Mouse (Mus musculus) cerebellum, adult 11-12 months (tissue): ENCODE data around the gene Obp2b.
"Not testable (repeated sequence)": the region's sequence is repeated elsewhere in the genome, so short reads cannot be mapped to it uniquely, and the experiment has no call there.

Source experiments
- DNase-seq: peaks from one replicate; pipeline ENCODE4 v3.0.0; 2022

Gene Obp2b

DNA sequence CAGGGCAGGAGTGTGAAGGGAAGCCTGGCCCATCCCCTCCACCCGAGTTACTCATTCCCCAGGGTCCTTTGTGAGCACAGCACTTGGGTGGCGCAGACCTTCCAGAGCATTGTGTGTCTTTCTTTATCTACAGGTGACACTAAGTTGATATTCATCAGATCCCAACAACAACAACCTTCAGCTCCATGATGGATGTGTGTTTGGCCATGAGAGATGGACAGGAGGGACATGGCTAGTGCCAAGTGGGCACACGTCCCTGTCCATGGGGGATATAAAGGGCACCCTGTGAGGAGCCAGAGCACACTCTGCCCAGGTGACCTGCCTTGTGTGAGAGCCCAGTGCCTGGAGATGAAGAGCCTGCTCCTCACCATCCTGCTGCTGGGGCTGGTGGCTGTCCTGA lies at the start of gene Obp2b:
Obp2b (plus strand) TSS at position 301 of the 400 bp plus-strand sequence.
- DNase-seq: not testable (repeated sequence)

DNA sequence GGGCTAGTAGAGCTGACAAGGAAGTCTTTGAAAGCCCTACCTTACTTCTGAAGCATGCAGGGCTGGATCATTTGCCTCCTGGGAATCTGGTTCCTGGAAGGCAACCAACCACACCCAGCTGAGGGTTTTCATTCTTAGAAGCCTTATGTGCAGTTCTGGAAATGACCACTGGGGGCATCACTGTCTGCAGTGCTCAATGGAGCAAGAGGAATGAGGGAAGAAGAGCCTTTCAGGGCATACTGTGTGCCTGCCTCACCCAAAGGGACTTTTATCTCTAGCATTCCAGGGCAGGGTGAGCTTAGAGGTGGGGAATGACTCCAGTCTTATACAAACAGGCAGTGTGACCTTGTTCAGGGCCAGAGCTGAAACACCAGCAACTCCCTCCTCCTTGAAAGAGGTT lies 42.2 kb upstream of the Obp2b start:
- DNase-seq: peak; percentile 14

DNA sequence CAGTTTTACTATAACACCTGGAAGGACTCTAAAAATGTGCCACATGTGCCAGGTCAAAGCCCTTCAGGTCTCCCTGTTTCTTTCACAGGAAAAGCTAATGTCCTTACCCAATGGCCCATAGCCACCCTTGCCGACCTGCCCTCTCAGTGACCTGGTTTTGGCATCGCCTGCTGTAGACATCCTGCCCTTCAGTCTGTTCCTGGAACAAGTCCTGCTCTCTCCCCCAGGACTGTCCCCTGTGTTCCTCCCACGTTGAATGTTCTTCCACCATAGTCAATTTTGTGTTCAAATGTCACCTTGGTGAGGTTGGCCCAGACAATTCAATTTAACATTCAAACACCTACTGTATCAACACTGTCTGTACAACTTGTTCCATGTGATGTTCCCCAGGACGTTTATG lies 39.9 kb upstream of the Obp2b start:
- DNase-seq: no peak

DNA sequence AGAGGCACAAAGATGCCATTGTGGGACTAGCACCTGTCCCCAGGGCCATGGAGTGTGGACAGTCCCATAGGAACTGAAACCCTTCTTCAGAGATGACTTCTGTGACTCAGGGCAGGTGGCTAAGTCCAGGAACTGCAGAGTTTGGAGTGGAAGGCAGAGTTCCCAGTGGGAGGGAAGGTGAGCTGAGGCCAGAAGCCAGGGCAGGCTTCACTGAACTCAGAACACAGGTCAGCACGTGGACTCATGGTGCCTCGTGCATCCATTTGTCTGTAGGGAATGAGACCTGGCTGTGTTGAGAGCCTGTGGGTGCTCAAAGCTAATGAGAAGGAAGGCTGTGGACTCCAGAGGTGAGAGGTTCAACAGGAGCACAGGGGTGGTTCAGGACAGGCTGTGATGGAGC lies 38.1 kb upstream of the Obp2b start:
- no peak for DNase-seq

DNA sequence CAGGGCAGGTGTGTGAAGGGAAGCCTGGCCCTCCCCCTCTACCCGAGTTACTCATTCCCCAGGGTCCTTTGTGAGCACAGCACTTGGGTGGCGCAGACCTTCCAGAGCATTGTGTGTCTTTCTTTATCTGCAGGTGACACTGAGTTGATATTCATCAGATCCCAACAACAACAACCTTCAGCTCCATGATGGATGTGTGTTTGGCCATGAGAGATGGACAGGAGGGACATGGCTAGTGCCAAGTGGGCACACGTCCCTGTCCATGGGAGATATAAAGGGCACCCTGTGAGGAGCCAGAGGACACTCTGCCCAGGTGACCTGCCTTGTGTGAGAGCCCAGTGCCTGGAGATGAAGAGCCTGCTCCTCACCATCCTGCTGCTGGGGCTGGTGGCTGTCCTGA lies 37.1 kb upstream of the Obp2b start, which contains the start of gene Obp2a:
Obp2a (plus strand) TSS at position 301 of the 400 bp plus-strand sequence.
- not testable (repeated sequence) for DNase-seq

DNA sequence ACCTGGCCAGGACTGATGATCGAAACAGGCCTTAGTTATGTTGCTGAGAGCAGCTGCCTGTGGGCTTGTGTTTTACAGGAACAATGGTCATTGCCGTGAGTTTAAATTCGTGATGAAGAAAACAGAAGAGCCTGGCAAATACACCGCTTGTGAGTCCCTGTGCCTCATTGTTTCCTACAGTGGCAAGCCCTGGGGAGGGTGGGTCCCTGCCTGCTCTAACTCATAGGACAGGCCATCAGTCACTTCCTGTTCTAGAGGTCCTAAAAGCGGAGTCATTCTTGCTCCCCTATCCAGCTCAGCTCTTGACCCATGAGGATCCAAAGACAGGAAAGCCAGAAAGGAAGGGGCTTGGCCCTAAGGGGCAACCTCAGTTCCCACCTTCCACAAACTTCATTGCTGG lies 35.8 kb upstream of the Obp2b start:
- no peak for DNase-seq

DNA sequence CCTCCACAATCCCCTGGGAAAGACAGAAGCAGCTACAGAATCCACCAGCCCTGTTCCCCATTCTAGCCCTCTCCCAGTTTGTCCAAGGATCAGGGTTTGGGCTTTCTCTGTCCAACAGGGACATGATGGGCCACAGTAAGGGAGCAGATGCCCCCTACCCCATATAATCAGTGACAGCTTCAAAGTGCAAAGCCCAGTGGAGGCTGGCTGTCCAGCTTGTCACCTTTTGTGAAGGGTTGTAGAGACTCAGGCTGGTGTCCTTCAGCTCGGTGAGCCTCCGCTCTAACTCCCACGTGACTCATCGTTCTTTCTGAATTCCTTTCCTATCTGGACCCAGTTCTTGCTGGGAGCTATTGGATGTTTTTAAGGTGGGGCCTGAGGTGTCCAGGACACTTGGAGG lies 33.1 kb upstream of the Obp2b start:
- no peak for DNase-seq

DNA sequence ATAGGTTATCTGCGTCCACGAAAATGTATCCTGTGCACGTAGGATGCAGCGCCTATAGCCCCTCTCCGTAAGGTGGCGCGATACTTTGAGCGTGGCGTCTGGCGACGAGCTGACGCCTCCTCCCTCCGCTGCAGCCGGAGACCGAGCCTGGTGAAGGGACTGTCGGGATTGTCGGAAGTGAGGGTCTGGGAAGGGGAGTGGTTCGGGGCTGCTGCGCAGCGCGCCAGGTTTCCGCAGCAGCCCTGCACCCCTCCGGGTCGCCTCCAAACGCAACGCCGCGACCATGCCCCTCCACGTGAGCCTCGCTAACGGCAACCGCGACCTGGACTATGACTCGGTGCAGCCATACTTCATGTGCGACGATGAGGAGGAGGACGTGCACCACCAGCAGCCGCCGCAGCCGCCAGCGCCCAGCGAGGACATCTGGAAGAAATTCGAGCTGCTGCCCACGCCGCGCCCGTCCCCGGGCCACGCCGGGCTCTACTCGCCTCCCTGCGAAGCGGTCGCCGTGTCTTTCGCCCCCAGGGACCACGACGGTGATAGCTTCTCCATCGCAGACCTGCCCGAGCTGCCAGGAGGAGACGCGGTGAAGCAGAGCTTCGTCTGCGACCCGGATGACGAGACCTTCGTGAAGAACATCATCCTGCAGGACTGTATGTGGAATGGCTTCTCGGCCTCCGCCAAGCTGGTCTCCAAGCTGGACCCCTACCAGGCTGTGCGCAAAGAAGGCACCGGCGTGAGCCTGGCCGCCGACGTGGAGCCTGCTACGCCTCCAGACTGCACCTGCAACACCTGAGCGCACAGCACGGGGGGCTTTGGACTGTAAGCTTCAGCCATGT lies 29.9 kb upstream of the Obp2b start, which contains the start of gene Bmyc:
Bmyc (plus strand) TSS at position 97 of the 839 bp plus-strand sequence.
- DNase-seq: peak; percentile 87

DNA sequence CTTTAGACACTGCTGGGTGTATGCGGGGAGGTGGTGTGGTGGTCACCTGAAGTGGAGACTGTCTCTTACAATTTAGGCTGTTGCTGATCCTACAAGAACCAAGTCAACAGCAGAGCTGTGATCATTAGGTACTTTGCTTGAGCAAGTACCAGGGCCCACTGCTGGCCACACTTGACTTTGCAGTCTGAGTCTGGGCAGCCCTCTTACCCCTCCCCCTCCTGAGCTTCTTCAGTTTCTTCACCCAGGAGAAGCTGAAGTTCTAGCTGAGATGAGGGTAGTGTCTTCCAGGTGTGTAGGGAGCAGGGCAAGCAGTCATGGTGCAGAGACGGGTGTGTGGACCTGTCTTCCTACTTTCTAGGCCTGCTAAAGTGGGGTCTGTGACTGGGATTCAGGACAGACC lies 28.7 kb upstream of the Obp2b start:
- DNase-seq: peak; percentile 49

DNA sequence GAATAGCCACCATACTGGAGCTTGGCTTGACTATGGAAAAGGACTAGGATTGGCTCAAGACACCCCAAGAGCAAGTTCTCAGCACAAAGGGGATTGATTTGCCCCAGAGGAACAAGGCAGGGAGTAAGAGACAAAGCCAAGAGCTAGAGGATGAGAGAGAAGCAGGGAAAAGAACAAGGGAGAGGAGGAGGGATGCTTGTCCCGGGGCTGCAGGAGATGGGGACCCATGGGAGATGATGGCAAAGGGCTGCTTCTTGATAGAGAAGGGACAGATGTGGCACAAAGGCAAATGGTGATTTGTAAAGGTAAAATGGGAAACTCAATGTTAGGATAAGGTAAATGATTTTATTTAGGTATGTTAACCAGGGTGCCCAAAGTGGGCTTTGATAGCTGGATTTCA lies 27.8 kb upstream of the Obp2b start:
- DNase-seq: not testable (repeated sequence)

DNA sequence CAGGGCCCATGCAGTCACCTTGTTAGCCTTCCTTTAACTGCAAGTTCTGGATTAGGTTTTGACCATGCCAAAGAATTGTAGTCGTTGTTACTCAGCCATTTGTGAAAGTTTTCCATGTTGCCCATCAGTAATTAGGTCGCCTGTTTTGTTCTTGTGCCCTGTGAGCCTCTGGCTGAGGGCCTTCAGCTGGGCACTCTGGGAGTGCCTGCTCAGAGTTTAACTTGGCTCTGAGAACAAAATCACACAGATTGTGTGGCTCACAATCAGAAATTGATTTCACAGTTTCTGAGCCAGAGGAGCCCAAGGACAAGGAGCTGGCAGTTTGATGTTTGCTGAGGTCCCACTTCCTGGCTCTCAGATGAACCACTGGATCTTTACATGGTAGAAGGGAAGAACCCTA lies 27.0 kb upstream of the Obp2b start:
- not testable (repeated sequence) for DNase-seq

DNA sequence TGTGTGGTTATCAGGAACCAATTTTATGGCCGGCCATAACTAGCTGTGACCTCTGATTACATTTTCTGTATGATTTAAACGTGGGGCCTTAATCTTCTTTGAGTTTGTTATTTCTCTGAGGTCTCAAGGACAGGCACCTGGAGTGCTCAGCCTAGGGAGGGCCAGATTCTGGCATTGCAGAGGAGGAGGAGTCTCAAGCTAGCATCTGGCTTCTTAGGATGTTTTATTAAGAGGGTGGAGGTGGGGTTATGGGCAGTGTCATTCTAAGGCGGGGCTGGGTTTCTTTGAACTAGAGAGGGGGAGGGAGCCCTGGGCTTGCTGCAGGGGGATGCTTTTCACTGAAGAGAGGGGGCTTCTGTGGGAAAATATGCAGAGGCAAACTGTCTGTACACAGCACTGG lies 25.2 kb upstream of the Obp2b start:
- DNase-seq: not testable (repeated sequence)

DNA sequence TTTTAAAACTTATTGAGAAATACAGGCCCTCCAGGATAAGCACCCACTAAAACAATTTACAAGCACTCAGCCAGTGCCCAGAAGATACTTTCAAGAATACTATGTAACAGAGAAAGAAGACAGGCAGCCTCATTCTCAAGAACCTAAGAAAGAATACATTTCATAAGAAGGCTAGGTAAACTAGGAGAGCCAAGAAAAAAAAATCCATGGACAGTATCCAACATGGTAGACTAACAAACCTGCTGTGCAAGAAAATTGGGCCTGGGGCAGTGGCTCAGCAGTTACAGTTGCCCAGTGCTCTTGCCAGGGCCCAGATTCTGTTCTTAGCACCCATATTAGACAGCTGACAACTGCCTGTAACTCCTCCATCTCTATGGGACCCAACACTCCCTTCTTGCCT lies 19.6 kb upstream of the Obp2b start:
- DNase-seq: no peak

DNA sequence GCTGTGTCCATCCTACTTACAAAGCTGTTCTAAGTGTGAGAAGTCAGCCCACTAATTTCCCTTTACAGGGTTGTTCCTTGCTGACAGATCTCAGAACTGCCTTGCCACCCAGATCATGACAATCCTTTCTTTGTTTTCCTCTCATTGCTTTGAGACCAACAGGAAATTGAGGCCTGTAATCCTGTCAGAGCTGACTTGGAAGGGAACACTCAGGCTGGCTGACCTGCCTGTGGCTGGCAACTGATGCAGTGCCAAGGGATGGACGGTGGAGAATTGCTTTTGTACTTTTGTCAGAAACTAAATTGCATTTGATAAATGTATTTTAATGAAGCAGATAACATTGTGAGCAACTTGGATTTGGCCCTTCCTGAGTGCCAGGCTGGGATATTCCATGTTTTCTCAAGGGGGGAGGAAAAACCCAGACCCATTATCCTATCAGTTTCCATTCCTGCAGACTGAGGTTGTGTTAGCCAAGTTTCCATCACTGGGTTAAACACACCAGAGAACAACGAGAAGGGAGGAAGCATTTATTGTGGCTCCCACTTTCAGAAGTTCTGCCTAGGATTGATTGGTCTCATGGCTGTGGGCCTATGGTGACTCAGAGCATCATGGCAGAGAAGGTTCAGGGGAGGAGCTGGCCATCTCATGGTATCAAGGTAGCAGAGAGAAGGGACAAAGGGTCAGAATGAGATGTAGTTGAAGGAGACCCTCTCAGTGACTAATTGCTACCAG lies 3.4 kb upstream of the Obp2b start:
- no peak for DNase-seq

DNA sequence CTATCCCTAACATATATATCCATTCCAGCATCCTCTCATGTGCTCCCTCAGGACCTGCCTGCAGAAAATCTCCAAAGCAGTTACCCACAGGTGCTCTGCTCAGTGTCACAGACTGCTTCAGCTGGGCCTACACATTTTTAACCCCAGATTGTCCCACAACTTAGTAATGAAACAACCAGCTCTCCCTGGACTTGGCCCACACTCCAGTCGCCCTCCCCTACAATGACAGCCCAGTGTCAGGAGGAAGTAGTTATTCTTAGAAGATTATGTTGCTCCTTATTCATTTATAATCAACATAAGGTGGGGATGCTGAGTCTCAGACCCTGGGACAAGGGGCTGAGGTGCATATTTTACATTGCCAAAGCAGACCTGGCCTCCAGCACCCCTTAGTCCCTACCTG lies 4.9 kb downstream of the Obp2b start:
- DNase-seq: no peak

DNA sequence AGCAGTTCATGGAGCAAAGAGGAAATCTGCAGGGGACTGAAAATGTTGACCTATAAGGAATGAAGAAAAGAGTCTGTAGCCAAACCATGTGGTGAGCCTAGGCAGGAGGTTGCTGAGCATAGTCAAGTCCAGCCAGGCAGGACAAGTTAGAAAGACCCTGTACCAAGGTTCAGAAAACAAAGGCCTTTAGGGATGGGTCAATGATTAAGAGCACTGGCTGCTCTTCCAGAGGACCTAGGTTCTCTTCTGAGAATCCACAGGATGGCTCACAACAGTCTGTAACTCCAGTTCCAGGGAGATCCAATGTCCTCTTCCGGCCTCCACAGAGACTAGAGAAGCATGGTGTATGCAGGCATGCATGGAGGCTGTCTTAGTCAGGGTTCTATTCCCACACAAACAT lies 17.4 kb downstream of the Obp2b start:
- DNase-seq: no peak

DNA sequence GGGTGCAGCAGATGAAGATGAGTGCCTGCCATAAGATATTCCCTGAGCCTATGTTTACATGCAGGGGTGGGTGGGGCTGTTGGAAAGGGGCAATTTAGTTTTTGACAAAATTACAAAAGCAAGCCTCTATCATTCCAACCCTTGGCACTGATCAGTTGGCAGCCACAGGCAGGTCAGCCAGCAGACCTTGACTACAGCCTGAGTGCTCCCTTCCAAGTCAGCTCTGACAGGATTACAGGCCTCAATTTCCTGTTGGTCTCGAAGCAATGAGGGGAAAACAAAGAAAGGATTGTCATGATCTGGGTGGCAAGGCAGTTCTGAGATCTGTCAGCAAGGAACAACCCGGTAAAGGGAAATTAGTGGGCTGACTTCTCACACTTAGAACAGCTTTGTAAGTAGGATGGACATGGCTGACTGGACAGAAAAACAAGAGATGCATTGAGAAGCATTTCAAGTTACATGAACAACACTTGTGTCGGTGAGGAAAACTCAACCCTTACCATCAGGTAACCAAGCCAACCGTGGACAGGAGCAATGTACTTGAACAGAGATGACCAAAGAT lies 21.3 kb downstream of the Obp2b start:
- no peak for DNase-seq

DNA sequence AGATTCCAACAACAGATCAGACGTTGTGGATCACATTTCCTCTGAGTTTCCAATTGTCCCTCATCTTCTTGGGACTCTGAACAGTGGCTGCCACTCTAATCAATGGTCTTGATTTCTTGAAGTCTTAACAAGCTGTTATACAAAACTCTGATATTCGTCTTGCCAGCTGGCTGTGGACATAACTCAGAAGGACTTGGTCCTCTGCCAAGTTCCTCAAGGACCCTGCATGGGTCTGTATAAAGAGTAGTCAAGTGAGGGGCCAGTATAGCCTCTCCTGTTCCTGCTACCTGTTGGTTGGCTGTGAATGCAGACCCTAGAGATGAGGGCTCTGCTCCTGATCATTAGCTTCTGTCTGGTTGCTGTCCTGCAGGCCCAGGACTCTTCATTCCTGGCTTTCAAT lies 28.5 kb downstream of the Obp2b start, which contains the start of gene Lcn3:
Lcn3 (plus strand) TSS at position 301 of the 400 bp plus-strand sequence.
- DNase-seq: no peak

DNA sequence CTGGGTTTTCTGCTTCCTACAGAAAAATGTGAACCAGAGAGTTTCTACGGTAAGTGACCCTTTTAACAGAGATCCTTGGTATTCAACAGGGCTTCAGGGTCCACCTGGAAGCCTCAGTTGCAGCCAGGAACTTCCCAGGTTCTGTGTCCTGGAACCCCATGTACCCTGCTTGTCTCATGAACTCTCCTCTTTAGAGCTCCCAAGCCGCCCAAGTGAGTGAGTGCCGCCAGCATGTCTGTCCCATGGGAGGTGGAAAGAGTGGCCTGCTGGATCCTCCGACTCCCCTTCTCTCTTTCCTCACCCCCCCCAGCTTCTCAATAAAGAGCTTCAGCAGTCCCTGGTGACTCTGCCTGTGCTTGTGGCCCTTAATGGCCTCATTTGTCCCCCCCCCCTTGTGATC lies 31.0 kb downstream of the Obp2b start:
- no peak for DNase-seq

DNA sequence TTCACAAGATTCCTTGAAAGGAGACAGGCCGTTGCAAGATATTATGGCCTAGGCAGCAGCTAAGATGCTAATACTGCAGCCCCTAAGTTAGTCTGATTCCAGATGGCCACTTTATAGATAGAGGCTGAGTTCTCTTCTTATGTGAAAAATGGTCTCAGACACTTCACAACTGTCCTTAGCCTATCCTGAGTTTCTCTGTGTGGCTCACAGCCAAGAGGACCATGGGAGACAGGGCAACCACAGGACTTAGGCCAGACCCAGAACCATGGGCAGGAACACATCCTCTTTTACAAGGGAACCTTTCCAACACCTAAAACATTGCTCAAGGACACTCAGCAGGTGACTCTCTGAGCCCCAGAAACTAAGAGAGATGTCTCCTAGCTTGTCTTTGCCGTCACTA lies 36.7 kb downstream of the Obp2b start:
- DNase-seq: no peak

DNA sequence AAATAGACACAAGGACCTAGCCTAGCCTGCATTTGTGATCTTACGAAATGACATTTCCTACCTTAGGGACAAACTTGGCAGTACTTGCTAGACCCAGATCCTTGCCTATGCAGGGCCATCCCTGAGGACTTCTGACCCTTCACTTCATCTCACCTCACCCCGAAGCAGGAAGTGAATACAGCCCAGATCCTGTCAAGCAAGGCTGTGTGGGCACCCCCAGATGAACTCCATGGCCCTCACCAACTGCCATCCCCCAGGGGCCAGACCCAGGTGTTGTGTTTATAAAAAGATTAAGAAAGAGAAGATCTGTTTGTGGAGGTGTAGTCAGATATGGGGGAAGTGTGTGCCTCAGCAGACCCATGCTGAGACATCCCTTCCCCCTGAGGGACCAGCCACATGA lies 37.8 kb downstream of the Obp2b start:
- no peak for DNase-seq

DNA sequence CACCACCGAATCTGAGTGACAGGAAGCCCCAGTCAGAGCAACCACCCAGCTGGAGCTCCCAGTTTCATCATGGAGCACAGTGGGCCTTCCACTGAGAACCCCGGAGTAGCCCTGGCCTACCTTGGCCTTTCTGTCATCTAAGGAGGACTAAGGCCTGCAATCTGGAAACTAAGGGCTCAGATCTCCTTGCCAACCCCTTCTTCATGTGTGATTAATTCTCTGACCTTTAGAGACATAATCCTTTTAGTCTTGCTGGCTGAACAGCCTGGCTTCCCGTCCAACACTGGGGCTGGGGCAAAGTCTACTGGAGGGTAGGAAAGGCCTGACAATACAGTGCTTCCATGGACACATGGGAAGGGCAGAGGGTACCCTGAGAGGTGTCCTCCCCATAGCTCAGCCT lies 39.2 kb downstream of the Obp2b start:
- no peak for DNase-seq

DNA sequence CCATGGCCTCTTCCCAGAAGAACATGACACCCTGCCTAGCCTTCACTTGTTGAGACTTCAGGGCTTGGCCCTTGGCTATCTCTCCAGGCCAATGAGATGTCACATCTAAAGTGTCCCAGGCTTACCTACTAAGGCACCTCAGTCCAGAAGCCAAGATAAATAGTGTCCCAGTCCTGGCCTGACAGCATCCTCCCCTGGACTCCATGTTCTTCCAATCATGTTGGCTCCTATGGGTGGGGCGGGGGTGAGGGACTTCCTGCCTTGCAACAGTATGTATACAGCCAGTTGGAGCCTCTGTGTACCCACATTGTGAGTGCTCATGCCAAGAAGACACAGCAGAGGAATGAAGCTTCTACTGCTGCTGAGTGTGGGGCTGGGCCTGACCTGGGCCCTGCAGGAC lies 39.9 kb downstream of the Obp2b start, which contains the start of gene Lcn11:
Lcn11 (plus strand) TSS at position 301 of the 400 bp plus-strand sequence.
- DNase-seq: no peak

DNA sequence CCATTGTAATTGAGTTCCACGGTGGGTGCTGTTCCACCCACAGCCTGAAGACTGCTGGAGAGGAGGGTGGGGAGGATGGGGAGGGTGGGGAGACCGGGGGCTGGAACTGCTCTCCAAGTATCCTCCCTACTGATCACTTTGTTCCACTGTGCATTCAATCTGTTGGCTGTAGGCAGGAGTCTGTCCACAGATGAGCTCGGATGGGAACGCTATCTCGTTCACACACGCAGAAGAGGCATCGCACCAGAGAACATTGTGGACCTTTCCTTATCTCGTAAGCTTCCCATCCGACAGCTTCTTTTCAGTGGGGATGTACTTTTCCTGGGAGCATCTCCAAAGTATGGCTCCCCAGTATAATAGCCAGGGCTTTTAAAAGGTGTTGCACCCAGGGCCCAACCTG lies 42.3 kb downstream of the Obp2b start:
- DNase-seq: no peak
